Mouse (Mus musculus): ENCODE measurements around the gene Gm28845.

GRCm38 (mm10) chr1:65147326-65147725 is 28.0 kb upstream of the Gm28845 start:
- TF ChIP-seq CTCF (IDR thresholded peaks at IDR 0.05) (no peak), POLR2A (IDR thresholded peaks at IDR 0.05; ENCODE audit: insufficient read depth, low read depth, low read length) (no peak)
